Mouse (Mus musculus): ENCODE results near the gene Banp. TPM values are rescaled to one million over a fixed set of nuclear protein-coding genes. Genes with fewer than 3 reads are reported as not detected.

Banp gene
- polyA plus RNA-seq, 1 experiment = 28.3 TPM

DNA sequence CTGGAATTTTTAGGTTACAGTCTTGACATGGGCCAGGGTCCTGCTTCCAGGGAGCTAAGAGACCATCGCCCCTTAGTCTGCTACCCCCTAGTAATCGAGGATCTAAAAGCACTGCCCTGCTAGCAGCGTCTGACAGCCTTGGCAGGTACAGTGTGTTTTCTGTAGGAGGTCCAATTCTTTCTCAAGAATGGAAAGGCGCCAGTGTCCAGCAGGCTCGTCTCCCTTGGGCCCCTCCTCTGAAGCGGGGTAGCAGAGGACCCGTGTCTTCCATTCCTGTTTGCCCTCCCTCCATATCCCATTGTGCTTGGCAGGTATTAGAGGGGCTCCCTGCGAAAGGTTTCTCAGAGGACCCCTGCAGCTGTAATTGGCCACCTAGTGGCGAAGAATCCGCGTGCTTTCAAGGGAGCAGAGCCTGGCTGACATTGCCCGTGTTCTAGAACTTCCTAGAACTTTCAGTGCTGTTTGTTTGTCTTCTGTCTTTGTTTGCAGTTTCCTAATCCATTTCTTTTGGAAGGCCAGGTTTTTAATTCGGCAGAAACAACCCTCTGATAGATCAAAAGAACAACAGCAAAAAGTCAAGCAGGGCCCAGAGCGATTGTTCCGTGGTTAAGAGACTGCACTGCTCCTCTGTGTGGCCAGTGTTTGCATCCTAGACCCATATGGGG lies 97.8 kb downstream of the Banp start:
- 61% methylated on average over 15 of the region's 15 CpGs for WGBS
- no peak for DNase-seq (ENCODE audit: low read depth, low spot score)

DNA sequence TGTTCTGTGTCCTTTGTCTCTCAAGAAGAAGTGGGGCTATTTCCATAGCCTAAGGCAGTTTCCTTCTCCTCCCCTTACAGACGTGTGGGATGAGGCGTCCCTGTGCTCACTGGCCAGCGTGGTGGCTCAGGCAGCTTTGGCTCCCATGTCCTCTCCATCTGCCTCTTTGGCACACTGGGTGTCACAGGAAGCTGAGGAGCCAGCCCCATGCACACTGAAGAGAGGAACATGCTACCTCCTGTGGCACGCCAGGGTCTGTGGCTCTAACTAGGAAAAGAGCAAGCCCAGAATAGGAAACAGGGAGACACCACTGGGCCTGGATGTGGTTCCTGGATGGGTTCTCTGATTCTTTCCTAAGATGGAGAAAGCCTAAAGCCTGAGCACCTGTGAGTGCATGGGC lies 99.7 kb downstream of the Banp start:
- WGBS = 85% methylated on average over 4 of the region's 4 CpGs
- no peak for DNase-seq (ENCODE audit: low read depth, low spot score)

DNA sequence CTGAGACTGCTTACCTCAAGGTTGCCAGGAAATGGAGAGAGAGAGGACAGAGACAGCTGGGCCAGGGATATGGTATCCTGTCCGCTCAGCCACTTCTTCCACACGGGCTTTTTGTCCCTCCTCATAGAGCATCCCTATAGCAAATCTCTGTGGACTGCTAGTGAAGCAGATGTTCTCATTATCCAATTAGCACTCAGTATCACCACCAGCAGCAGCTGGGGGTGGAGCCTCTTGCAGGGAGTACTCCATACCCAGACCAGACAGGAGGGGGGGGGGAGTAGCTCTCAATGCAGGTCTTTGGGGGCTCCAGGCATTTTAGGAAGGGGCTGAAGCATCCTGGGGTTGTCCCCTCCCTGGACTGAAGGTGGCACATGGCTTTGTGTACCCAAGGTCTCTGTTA lies 100.4 kb downstream of the Banp start:
- DNase-seq (ENCODE audit: low read depth, low spot score) = no peak
- WGBS = 78% methylated on average over 2 of the region's 2 CpGs

DNA sequence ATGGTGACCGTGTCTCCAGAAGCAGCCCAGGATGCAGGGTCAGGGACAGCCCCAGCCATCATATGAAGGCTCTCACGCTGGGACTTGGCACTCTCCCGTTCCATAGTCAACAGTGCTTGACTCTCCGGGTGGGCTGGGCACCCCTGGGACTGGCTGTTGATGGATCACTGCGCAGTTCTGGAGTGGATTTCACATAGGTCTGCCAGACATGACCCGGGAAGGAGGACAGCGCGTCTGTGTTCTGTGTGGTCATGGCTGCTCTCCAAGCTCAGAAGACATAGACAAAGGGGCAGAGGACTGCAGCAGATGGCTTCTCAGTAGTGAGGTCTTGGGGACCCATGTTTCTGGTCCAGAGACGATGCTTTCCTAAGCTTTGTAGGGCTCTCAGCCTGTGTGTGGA lies 101.1 kb downstream of the Banp start:
- no peak for DNase-seq (ENCODE audit: low read depth, low spot score)
- WGBS = 79% methylated on average over 9 of the region's 9 CpGs

DNA sequence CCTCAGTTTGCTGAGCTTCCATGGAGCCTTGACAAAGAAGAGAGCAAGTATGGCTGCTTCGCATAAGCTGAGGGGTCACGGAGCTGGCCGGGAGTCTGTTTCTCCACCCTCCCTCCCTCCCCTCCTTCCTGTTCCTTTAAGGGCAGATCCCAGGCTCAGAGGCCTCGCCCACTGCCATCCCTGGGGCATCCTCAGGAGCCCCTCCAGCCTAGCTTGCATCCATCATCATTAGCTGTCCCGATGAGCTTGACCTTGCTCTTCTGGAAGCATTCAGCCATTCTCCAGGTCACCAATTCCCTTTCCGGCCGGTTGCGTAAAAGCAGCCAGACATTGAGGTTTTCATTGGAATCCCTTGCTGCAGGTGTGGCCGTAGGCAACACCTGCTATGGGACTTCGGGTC lies 105.8 kb downstream of the Banp start:
- 36% methylated on average over 10 of the region's 10 CpGs for WGBS

DNA sequence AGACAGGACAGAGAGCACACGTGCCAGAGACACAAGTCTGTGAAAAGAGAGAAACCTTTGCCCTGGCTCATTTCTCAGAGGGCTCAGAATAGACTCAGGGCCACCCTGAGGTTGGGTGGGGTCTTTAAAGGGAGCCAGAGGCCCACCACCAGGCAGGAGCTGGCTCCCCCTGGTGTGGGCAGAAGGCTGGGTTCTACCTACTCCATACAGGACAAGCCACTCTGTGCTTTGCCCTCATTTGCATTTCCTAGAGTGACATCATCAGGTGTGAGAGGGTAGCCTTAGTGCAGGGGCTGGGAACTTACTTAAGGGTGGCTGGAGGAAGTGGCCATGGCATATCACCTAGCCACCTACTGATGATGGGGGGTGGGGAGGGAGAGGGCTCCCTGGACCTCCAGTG lies 106.6 kb downstream of the Banp start:
- WGBS = 21% methylated on average over 1 of the region's 1 CpGs
- no peak for DNase-seq (ENCODE audit: low read depth, low spot score)

More for the DNA sequence above, 105.8 kb downstream of the Banp start:
- no peak for DNase-seq (ENCODE audit: low read depth, low spot score)

DNA sequence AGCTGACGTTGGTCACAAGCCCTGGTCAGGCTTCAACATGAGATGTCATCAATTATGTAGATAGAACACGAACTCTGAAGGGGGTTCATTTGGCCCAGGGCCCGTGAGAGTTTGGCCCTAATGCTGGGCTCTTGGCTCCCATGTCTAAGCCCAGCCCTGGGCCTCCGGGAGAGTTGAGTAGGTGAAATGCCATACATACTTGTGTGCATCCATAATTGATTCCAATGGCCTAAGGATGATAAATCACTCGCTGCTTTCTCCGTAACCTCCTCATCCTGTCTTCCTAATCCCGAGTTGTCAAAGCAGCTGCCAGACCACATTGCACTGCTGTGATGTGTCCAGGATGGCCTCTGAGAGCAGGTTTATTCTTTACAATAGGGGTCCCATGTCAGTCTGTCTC lies 107.3 kb downstream of the Banp start:
- no peak for DNase-seq (ENCODE audit: low read depth, low spot score)
- WGBS = 59% methylated on average over 7 of the region's 7 CpGs

DNA sequence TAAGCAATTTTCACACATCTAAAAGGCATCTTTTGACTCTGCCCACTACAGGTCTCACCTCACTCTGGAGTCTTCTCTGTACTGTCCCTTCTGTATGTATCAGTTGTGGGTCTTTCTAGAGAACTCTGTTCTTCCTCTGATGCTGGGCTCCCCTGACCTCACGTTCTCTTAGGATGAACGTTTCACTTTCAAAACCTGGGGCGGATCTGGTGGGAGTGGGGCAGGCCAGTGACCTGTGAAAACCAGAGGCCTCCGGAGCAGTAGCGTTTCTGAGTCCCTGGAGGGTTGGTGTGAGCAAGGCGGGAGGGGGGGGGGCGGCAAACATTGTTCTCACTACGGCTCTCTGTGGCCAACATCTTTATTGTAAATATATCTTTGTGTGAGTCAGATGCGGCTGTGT lies 109.0 kb downstream of the Banp start:
- WGBS = 38% methylated on average over 9 of the region's 9 CpGs
- no peak for DNase-seq (ENCODE audit: low read depth, low spot score)

DNA sequence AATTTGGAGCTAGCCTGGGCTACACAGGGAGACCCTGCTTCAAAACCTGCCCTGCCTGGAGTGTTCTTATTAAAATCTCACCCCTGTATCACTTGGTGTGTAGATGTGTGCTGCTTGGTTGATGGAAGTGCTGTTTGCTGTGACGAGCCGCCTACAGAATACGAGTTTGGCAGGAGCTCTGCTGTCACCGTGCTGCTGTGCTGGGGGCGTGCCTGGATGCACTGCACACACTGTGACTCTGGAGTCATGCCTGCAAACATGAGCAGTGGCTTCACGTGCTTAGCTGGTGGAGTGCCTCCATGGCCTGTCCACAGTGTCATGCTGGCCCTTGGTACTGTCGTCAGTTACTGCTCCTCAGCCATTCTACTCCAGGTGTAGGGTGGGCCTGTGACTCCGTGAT lies 109.4 kb downstream of the Banp start:
- DNase-seq (ENCODE audit: low read depth, low spot score) = no peak
- WGBS = 61% methylated on average over 8 of the region's 8 CpGs

DNA sequence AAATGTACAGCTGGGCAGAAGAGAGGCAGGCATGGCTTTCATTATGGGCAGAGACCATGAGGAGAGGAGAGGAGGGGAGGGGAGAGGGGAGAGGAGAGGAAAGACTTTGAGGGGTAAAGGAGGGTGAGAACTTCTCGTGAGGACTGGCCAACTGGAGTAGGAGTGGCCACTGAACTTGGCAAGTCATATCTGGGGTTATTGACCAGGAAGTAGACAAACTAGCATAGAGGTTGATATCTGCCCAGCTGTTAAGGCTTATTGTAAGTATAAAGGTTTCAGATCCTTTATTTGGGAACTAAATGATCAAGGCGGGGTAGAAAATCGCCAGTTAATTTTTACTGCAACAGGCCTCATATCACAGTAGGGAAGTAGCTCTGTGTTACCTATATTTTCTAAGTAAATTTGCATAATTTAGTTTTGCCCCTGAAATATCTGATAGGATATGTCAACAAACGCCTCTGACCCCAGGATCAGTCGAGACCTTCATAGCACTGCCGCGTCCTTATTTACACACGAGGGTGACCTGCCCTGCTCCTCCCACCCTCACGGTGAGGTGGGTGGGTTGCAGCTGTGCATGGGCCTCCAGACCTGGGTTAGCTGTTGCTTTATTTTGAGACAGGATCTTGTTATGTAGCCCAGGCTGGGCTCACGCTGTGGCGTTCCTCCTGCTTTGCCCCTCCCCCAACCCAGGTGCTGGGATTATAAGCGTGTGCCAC lies 113.1 kb downstream of the Banp start:
- peak; percentile 32 for DNase-seq (ENCODE audit: low read depth, low spot score)
- WGBS = 26% methylated on average over 12 of the region's 12 CpGs

DNA sequence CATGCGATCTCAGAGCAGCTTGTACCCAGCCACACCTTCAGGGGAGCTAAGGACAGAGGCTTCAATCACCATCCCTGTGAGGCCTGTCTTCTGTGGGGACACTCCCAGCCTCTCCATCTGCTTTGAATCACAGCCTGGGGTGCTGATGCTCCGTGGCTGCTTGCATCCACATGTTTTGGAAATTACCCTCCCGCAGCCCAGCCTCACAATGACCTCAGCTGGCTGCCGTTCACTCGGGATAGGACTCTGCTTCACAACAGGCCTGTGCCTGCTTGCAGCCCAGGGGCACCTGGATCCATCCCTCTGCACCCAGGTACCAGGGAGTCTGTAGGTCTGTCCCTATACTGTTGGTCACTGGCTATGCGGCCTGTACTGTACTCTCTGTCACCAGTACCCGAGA lies 114.8 kb downstream of the Banp start:
- WGBS = 78% methylated on average over 7 of the region's 7 CpGs
- no peak for DNase-seq (ENCODE audit: low read depth, low spot score)

DNA sequence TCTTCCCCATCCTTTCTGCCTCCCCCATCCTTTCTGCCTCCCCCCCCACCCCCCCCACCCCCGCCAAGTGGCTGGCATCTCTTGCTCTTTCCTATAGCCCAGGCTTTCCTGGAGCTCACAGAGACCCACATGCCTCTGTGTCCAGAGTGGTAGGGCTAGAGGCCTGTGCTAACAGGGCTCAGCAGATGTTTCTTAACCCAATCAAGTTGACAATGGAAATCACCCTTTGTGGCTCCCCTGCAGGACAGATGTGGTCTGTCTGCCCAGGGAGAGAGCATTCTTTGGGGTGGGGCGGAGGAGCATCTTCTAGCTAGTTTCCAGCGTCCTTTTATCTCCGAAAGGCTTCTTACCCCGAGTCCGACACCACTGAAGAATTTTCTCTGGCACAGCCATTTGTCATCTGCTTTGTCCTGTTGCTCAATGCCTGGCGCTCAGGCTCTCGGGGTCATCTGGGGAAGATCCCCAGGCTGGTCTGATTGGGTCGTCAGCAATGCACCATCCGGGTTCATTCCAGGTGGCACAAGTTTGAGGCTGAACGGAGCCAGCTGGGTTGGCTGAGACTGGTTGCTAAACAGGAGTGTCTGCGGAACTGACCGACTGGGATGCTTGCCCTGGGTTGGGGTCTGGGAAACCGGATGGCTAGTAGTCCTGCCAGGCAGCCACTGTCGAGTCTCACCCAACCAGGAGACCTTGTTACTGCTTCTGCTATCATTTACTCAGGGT lies 118.4 kb downstream of the Banp start:
- no peak for DNase-seq (ENCODE audit: low read depth, low spot score)
- 69% methylated on average over 15 of the region's 15 CpGs for WGBS

DNA sequence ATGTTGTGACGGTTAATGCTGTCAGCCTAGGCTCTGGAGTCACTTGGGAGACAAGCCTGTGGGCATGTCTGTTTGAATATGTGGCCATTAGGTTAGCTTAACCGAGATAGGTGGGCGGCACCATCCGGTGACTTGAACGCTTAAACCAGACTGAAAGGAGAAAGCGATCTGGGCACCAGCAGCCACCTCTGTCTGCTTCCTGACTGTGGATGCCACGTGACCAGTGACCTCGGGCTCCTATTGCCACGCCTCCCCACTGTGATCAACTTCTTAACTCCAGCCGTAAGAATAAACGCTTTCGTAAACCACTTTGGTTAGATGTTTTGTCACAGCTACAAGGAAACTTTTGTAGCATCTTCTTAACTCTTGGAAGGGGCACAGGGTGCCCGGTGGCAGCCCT lies 119.1 kb downstream of the Banp start:
- DNase-seq (ENCODE audit: low read depth, low spot score) = no peak
- 60% methylated on average over 13 of the region's 13 CpGs for WGBS

DNA sequence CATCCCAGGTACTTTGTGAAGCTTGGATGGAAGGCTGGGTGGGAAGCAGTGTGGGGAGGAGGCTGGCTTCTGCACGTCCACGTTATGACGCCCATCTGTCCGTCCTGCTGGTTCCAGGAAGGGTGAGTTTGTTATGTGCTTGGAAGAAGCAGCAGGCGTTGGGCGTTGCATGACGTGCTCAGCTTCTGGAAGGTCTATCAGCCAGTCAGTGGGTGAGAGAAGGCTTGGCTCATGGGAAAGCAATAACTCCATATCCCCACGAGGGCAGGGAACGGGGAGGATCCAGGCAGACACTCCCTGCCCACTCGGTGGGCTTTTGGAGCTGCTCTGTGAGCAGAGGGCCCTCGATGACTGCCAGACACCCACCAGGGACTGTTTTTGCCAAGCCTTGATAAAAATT lies 119.7 kb downstream of the Banp start:
- 66% methylated on average over 11 of the region's 11 CpGs for WGBS
- DNase-seq (ENCODE audit: low read depth, low spot score) = no peak

DNA sequence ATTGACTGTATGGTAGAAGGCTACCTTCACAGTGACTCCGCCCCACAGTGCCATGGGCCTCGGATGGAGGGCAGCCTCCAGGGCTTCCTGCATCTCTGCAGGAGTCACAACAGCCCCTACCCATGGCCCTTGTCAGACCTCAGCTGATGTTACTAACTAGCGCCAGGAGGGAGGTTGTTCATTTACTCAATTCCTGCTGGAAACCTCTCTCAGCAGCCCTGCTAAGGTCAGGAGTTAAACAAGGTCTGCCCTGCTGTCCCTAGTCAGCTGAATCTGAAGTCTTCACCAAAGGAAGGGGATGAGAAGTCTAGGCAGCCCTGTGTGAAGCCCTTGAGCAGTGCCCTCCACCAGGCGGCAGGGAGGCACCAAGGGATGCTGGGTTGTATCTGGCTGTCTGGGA lies 121.6 kb downstream of the Banp start:
- WGBS = 59% methylated on average over 4 of the region's 4 CpGs
- no peak for DNase-seq (ENCODE audit: low read depth, low spot score)

DNA sequence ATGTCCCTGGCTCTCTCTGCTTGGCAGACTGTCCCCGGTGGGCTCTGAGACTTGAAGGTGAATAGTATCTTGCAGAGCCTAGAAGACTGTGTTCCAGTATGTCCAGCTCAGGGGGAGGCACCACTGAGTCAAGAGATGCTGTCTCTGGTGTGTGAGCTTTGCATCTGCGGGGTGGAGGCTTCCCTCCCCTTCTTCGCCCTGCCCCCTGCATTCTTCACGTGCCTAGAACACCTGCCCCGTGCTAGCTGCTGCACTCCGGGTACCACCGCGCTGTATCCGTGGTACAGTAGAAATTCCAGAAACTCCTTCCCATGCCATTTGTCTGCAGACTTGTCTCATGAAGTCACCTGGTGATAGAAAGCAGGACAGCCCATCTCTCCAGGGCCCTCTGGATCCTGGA lies 124.4 kb downstream of the Banp start:
- DNase-seq (ENCODE audit: low read depth, low spot score) = no peak
- WGBS = 51% methylated on average over 9 of the region's 9 CpGs

DNA sequence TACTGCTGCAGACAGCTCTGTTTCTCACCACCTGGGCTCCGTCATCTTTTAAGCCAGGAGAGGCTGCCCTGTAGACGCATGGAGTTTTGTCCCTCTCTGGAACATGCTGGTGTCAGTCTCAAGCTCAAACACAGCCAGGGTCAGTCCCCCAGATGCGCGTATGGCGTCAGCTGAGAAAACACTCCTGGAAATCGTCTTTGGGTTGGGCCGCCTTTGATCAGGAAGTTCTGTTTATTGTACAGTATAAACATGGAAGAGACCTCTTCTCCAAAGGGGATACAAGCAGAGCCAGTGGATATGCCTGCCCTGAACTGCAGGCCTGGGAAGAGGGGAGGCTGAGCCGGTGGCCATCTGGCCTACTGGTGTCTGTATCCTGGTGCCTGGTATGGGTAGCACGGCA lies 124.9 kb downstream of the Banp start:
- no peak for DNase-seq (ENCODE audit: low read depth, low spot score)
- 42% methylated on average over 9 of the region's 9 CpGs for WGBS

DNA sequence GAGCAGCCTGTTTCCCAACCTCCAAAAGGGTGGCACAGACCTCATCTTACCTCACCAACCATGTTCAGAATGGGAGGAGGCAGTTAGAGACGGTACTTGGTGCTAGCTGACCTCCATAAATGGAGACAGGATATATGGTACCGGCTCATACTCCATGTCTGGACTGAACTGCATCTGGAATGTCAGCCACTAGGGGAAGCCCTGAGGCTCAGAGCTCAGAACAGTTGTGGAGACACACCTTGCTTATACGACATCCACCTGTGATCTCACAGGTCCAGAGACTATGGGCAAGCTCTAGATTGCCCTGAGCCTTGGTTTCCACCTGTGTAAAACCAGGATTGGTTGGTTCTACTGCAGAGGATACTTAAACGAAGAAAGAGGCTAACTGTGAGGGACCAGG lies 125.4 kb downstream of the Banp start:
- peak; percentile 6 for DNase-seq (ENCODE audit: low read depth, low spot score)
- WGBS = 43% methylated on average over 4 of the region's 4 CpGs

DNA sequence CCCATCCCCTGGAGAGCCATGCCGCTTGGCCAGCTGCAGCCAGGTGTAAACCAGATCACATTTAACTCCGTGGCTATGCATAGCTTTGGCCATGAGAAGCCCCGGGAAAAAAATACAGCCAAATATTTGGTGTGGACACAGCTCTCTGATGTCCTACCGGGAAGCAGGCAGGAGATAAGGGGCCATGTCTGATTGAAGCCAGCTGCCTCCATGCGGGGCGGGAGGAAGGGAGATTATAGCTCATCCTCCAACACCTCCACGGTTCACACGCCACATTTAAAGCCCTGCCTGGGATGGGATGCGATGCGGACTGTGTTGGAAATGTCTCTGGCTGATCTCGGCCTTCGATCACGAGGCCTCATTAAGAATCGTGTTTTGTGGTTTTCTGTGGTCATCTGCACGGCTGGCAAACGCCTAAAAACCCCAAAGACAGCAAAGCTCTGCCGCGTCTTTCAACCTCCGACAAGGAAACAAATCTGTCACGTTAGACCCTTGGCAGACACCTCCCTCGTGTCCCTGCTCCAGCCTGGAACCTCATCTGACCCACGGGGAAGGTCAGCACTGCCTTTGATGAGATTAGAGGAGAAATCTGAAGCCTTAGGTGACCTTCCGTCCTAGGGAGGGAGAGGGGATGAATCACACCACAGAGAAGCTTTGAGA lies 126.8 kb downstream of the Banp start:
- 48% methylated on average over 23 of the region's 23 CpGs for WGBS
- no peak for DNase-seq (ENCODE audit: low read depth, low spot score)

DNA sequence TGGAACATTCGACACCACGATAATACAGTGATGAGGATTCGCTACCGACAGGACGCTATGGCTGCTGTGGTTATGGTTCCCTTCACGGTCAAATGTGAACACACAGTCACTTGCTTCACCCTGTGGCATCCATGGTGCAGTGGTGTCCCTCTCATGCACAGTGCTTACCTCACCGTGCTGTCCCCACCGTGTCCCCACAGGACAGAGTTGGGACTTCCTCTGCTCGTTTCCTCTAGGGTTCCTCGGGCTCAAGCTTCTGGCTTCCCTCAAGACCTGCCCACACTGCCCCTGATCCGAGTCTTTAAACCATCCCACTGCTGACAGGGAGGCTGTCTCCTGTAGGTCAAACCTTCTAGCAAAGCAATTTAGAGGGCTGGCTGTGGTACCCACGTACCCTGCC lies 128.8 kb downstream of the Banp start:
- DNase-seq (ENCODE audit: low read depth, low spot score) = no peak
- WGBS = 79% methylated on average over 12 of the region's 12 CpGs
